In genomic region chr12:44996897-44997296, GRCm38 (mm10) we compare ENCODE assay signal across 25 mouse cellular contexts.
"Had no signal": no experiment of that assay in that cellular context is flagged by ENCODE, and none has a peak within 500 bp of the region (broad histone marks: within the 10 kb centered on the region; RNA-seq: fewer than 3 reads in every experiment).

No protein-coding gene starts in this region.

- H3K9me3 ChIP-seq: heart, embryonic 10.5 days; heart, embryonic 12.5 days; hindbrain, embryonic 10.5 days; hindbrain, embryonic 12.5 days; kidney, embryonic 15.5 days; limb, embryonic 13.5 days; limb, embryonic 15.5 days had no signal

- ATAC-seq: hindbrain, postnatal 0 days; intestine, embryonic 16.5 days had no signal

- H3K36me3 ChIP-seq: heart, embryonic 10.5 days; heart, embryonic 12.5 days; hindbrain, embryonic 10.5 days; hindbrain, embryonic 12.5 days; kidney, embryonic 15.5 days; limb, embryonic 13.5 days; limb, embryonic 15.5 days had no signal

- H3K27ac ChIP-seq: gastrocnemius, adult 2 months; heart, embryonic 10.5 days; hindbrain, embryonic 10.5 days; hindbrain, embryonic 12.5 days; hindbrain, embryonic 14.5 days; hindbrain, postnatal 0 days; kidney, embryonic 15.5 days; kidney, postnatal 0 days; limb, embryonic 13.5 days; limb, embryonic 15.5 days had no signal

- DNase-seq: gastrocnemius, adult 2 months; gastrocnemius, postnatal 10 days; gastrocnemius, postnatal 25 days; heart, adult 18-20 months; heart, postnatal 10 days; heart, postnatal 4 days; kidney, adult 11 months; kidney, adult 2 months; kidney, adult 9 months; kidney, postnatal 14 days; kidney, postnatal 36 days; layer of hippocampus, adult 9-11 months; layer of hippocampus, postnatal 36 days; left cerebral cortex, postnatal 4 days had no signal

- H3K4me3 ChIP-seq: gastrocnemius, adult 2 months; heart, embryonic 10.5 days; heart, embryonic 12.5 days; hindbrain, embryonic 10.5 days; hindbrain, embryonic 12.5 days; kidney, embryonic 15.5 days; limb, embryonic 13.5 days; limb, embryonic 15.5 days had no signal

- H3K27me3 ChIP-seq: heart, embryonic 12.5 days; hindbrain, embryonic 12.5 days; kidney, embryonic 15.5 days; limb, embryonic 13.5 days; limb, embryonic 15.5 days had no signal

- H3K4me2 ChIP-seq: heart, embryonic 12.5 days; hindbrain, embryonic 12.5 days; hindbrain, embryonic 14.5 days; kidney, embryonic 15.5 days; limb, embryonic 13.5 days; limb, embryonic 15.5 days had no signal

- H3K9ac ChIP-seq: heart, embryonic 12.5 days; hindbrain, embryonic 12.5 days; hindbrain, embryonic 14.5 days; kidney, embryonic 15.5 days; limb, embryonic 13.5 days; limb, embryonic 15.5 days had no signal

- H3K4me1 ChIP-seq: hindbrain, embryonic 10.5 days; hindbrain, embryonic 12.5 days; kidney, embryonic 15.5 days; limb, embryonic 15.5 days had no signal
